Mouse (Mus musculus): ENCODE data around the gene Olfr1192-ps1. TPM values are rescaled to one million over a fixed set of nuclear protein-coding genes. Genes with fewer than 3 reads are reported as not detected.
"Not testable (repeated sequence)": the region's sequence is repeated elsewhere in the genome, so short reads cannot be mapped to it uniquely, and the experiment has no call there.

The Olfr1192-ps1 gene
- not detected in 2 replicates for total RNA-seq (2014; rRNA removed)
- polyA plus RNA-seq (2012; rRNA removed): not detected in 2 replicates

DNA sequence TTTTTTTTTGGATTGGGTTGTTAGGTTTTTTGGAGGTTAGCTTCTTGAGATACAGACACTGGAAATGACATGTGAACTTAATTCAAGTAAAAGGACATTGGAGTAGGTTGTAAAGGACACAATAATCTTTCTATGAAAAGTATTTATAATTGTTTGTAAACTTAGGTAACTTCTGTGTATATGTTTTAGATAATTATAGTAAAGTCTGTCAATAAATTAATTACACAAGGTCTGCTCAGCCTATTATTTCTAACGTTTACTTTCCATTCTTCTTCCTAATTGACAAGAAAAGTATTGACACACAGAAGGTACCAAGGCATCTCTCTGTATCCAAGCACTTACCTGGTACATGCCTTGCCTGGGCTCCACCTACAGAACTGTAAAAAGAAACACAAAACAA is at the start of gene Olfr1192-ps1:
TSS of gene Olfr1192-ps1 (plus strand) at position 301 of the 400 bp plus-strand sequence.
- TF ChIP-seq CTCF (IDR thresholded peaks at IDR 0.05; ENCODE audit: low read depth, low read length): no peak
- no peak for TF ChIP-seq POLR2A (IDR thresholded peaks at IDR 0.05; ENCODE audit: extremely low read depth, insufficient read depth, low read length)
- H3K9ac ChIP-seq (ENCODE audit: low read depth, low read length): no peak within 1 kb of the TSS
- H3K36me3 ChIP-seq (ENCODE audit: control insufficient read depth, insufficient read depth, low read length): no peaks in the 10 kb centered on the region
- no peaks in the 10 kb centered on the region for H3K4me1 ChIP-seq (ENCODE audit: control insufficient read depth, insufficient read depth, low read length)
- no peaks in the 10 kb centered on the region; the same call in 1 of the 2 replicates for H3K27me3 ChIP-seq (ENCODE audit: control insufficient read depth, insufficient read depth, low read length)
- H3K27ac ChIP-seq (replicated peaks; ENCODE audit: insufficient read depth, low read depth, low read length): no peak within 1 kb of the TSS
- WGBS: 33% methylated on average over 1 of the region's 1 CpGs
- H3K79me2 ChIP-seq (ENCODE audit: control insufficient read depth, insufficient read depth, low read length): no peaks in the 10 kb centered on the region
- no peak for DNase-seq (ENCODE audit: extremely low read depth, low read depth, low spot score)
- no peak within 1 kb of the TSS for H3K4me3 ChIP-seq (ENCODE audit: insufficient read depth, low read depth, low read length)

DNA sequence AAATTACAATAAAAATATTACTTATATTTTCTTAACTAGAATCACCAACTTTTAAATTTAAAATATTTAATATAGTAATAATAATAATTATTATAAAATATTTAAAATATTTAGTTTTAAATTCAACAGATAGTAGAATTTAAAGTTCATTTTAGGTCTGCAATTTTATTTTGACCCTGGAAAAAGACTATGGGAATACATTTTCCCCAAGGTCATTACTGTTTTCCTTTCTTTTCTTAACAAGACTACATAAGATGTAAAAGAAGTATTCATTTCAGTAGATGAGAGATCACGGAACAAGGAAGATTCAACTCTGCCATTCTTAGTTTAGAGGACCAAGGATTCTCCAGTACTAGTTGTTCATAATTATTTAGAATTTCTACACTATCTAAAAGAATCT is 8.1 kb upstream of the Olfr1192-ps1 start, which contains the start of gene Olfr1191-ps1:
TSS of gene Olfr1191-ps1 (plus strand) at position 301 of the 400 bp plus-strand sequence.
- not testable (repeated sequence) for H3K79me2 ChIP-seq (ENCODE audit: control insufficient read depth, insufficient read depth, low read length); H3K9ac ChIP-seq (ENCODE audit: low read depth, low read length); H3K36me3 ChIP-seq (ENCODE audit: control insufficient read depth, insufficient read depth, low read length); DNase-seq (ENCODE audit: extremely low read depth, low read depth, low spot score); H3K27me3 ChIP-seq (ENCODE audit: control insufficient read depth, insufficient read depth, low read length); H3K27ac ChIP-seq (replicated peaks; ENCODE audit: insufficient read depth, low read depth, low read length); H3K4me1 ChIP-seq (ENCODE audit: control insufficient read depth, insufficient read depth, low read length); H3K4me3 ChIP-seq (ENCODE audit: insufficient read depth, low read depth, low read length)
- 90% methylated on average over 1 of the region's 1 CpGs for WGBS

DNA sequence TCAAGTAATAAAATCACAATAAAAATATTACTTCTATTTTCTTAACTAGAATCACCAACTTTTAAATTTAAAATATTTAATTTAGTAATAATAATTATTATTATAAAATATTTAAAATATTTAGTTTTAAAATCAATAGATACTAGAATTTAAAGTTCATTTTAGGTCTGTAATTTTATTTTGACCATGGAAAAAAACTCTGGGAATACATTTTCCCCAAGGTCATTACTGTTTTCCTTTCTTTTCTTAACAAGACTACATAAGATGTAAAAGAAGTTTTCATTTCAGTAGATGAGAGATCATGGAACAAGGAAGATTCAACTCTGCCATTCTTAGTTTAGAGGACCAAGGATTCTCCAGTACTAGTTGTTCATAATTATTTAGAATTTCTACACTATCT is 27.0 kb downstream of the Olfr1192-ps1 start, which contains the start of gene Olfr1193:
TSS of gene Olfr1193 (plus strand) at position 301 of the 400 bp plus-strand sequence.
- not testable (repeated sequence) for H3K4me3 ChIP-seq (ENCODE audit: insufficient read depth, low read depth, low read length); H3K27ac ChIP-seq (replicated peaks; ENCODE audit: insufficient read depth, low read depth, low read length); H3K27me3 ChIP-seq (ENCODE audit: control insufficient read depth, insufficient read depth, low read length); H3K36me3 ChIP-seq (ENCODE audit: control insufficient read depth, insufficient read depth, low read length); H3K4me1 ChIP-seq (ENCODE audit: control insufficient read depth, insufficient read depth, low read length); H3K79me2 ChIP-seq (ENCODE audit: control insufficient read depth, insufficient read depth, low read length); DNase-seq (ENCODE audit: extremely low read depth, low read depth, low spot score); H3K9ac ChIP-seq (ENCODE audit: low read depth, low read length)

- DNase-seq (ENCODE audit: extremely low read depth, low read depth, low spot score): no peak
- no peaks in the 10 kb centered on the region for H3K36me3 ChIP-seq (ENCODE audit: control insufficient read depth, insufficient read depth, low read length)
- no peak within 1 kb of the TSS for H3K4me3 ChIP-seq (ENCODE audit: insufficient read depth, low read depth, low read length)
- H3K9ac ChIP-seq (ENCODE audit: low read depth, low read length): no peak within 1 kb of the TSS
- H3K4me1 ChIP-seq (ENCODE audit: control insufficient read depth, insufficient read depth, low read length): no peaks in the 10 kb centered on the region
- TF ChIP-seq POLR2A (IDR thresholded peaks at IDR 0.05; ENCODE audit: extremely low read depth, insufficient read depth, low read length) (no peak), CTCF (IDR thresholded peaks at IDR 0.05; ENCODE audit: low read depth, low read length) (no peak)
- H3K27ac ChIP-seq (replicated peaks; ENCODE audit: insufficient read depth, low read depth, low read length): no peak within 1 kb of the TSS
- no peaks in the 10 kb centered on the region for H3K27me3 ChIP-seq (ENCODE audit: control insufficient read depth, insufficient read depth, low read length)
- H3K79me2 ChIP-seq (ENCODE audit: control insufficient read depth, insufficient read depth, low read length): no peaks in the 10 kb centered on the region
Observed at GRCm38 (mm10) chr2:88689087-88689486, 40.8 kb downstream of the Olfr1192-ps1 start, which contains the start of gene Olfr1195. Gene Olfr1195 (minus strand): TSS chr2:88689187.

DNA sequence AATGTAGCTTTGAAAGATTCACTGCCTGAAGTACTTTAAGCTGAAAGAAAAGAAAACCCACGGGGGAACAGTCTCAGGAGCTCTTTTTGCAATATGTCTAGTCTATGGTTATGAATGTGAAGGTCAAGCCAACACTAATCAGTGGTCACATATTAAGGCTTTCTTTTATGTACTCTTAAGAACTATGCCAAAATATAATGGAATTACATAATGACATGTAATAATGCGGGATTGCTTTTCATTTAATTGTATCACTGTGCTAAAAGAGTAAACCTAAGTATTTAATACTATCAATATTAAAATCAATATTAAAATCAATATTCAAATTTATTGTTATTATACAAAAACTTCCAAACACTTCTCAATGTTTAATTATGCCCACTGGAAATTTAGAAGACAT is 56.2 kb downstream of the Olfr1192-ps1 start, which contains the start of gene Olfr1196:
TSS of gene Olfr1196 (minus strand) at position 101 of the 400 bp plus-strand sequence.
- 72% methylated on average over 2 of the region's 2 CpGs for WGBS
- Histone ChIP-seq H3K79me2 (ENCODE audit: control insufficient read depth, insufficient read depth, low read length) (no peaks in the 10 kb centered on the region), H3K36me3 (ENCODE audit: control insufficient read depth, insufficient read depth, low read length) (no peaks in the 10 kb centered on the region), H3K4me3 (ENCODE audit: insufficient read depth, low read depth, low read length) (no peak within 1 kb of the TSS), H3K27ac (replicated peaks; ENCODE audit: insufficient read depth, low read depth, low read length) (no peak within 1 kb of the TSS), H3K9ac (ENCODE audit: low read depth, low read length) (no peak within 1 kb of the TSS), H3K27me3 (ENCODE audit: control insufficient read depth, insufficient read depth, low read length) (no peaks in the 10 kb centered on the region), H3K4me1 (ENCODE audit: control insufficient read depth, insufficient read depth, low read length) (no peaks in the 10 kb centered on the region)
- no peak for TF ChIP-seq CTCF (IDR thresholded peaks at IDR 0.05; ENCODE audit: low read depth, low read length)
- TF ChIP-seq POLR2A (IDR thresholded peaks at IDR 0.05; ENCODE audit: extremely low read depth, insufficient read depth, low read length): no peak
- no peak for DNase-seq (ENCODE audit: extremely low read depth, low read depth, low spot score)

Other genes starting within 250 kb of the Olfr1192-ps1 start
- gene Olfr1179, start 242.1 kb upstream of the Olfr1192-ps1 start, total RNA-seq (2014; rRNA removed): not detected in 2 replicates
- not detected in 2 replicates for gene Olfr1179, start 242.1 kb upstream of the Olfr1192-ps1 start, polyA plus RNA-seq (2012; rRNA removed)
- not detected in 2 replicates for gene Olfr1180, start 229.4 kb upstream of the Olfr1192-ps1 start, total RNA-seq (2014; rRNA removed)
- gene Olfr1180, start 229.4 kb upstream of the Olfr1192-ps1 start, polyA plus RNA-seq (2012; rRNA removed): not detected in 2 replicates
- gene Olfr1181, start 222.3 kb upstream of the Olfr1192-ps1 start, total RNA-seq (2014; rRNA removed): not detected in 2 replicates
- gene Olfr1181, start 222.3 kb upstream of the Olfr1192-ps1 start, polyA plus RNA-seq (2012; rRNA removed): not detected in 2 replicates
- not detected in 2 replicates for gene Gm13757, start 199.4 kb upstream of the Olfr1192-ps1 start, total RNA-seq (2014; rRNA removed)
- not detected in 2 replicates for gene Gm13757, start 199.4 kb upstream of the Olfr1192-ps1 start, polyA plus RNA-seq (2012; rRNA removed)
- not detected in 2 replicates for gene Olfr1183, start 193.6 kb upstream of the Olfr1192-ps1 start, total RNA-seq (2014; rRNA removed)
- gene Olfr1183, start 193.6 kb upstream of the Olfr1192-ps1 start, polyA plus RNA-seq (2012; rRNA removed): not detected in 2 replicates
- gene Olfr1184, start 164.9 kb upstream of the Olfr1192-ps1 start, total RNA-seq (2014; rRNA removed): not detected in 2 replicates
- not detected in 2 replicates for gene Olfr1184, start 164.9 kb upstream of the Olfr1192-ps1 start, polyA plus RNA-seq (2012; rRNA removed)
- not detected in 2 replicates for gene Olfr1185-ps1, start 155.2 kb upstream of the Olfr1192-ps1 start, total RNA-seq (2014; rRNA removed)
- not detected in 2 replicates for gene Olfr1185-ps1, start 155.2 kb upstream of the Olfr1192-ps1 start, polyA plus RNA-seq (2012; rRNA removed)
- gene Olfr1186, start 130.0 kb upstream of the Olfr1192-ps1 start, total RNA-seq (2014; rRNA removed): not detected in 2 replicates
- gene Olfr1186, start 130.0 kb upstream of the Olfr1192-ps1 start, polyA plus RNA-seq (2012; rRNA removed): not detected in 2 replicates
- gene Olfr1188, start 91.6 kb upstream of the Olfr1192-ps1 start, total RNA-seq (2014; rRNA removed): not detected in 2 replicates
- gene Olfr1188, start 91.6 kb upstream of the Olfr1192-ps1 start, polyA plus RNA-seq (2012; rRNA removed): not detected in 2 replicates
- not detected in 2 replicates for gene Olfr1189, start 62.1 kb upstream of the Olfr1192-ps1 start, total RNA-seq (2014; rRNA removed)
- not detected in 2 replicates for gene Olfr1189, start 62.1 kb upstream of the Olfr1192-ps1 start, polyA plus RNA-seq (2012; rRNA removed)
- gene Olfr1191-ps1, start 8.0 kb upstream of the Olfr1192-ps1 start, total RNA-seq (2014; rRNA removed): not detected in 2 replicates
- gene Olfr1191-ps1, start 8.0 kb upstream of the Olfr1192-ps1 start, polyA plus RNA-seq (2012; rRNA removed): not detected in 2 replicates
- not detected in 2 replicates for gene Olfr1193, start 27.1 kb downstream of the Olfr1192-ps1 start, total RNA-seq (2014; rRNA removed)
- not detected in 2 replicates for gene Olfr1193, start 27.1 kb downstream of the Olfr1192-ps1 start, polyA plus RNA-seq (2012; rRNA removed)
- gene Olfr1195, start 40.7 kb downstream of the Olfr1192-ps1 start, total RNA-seq (2014; rRNA removed): not detected in 2 replicates
- gene Olfr1195, start 40.7 kb downstream of the Olfr1192-ps1 start, polyA plus RNA-seq (2012; rRNA removed): not detected in 2 replicates
- gene Olfr1196, start 56.1 kb downstream of the Olfr1192-ps1 start, total RNA-seq (2014; rRNA removed): not detected in 2 replicates
- gene Olfr1196, start 56.1 kb downstream of the Olfr1192-ps1 start, polyA plus RNA-seq (2012; rRNA removed): not detected in 2 replicates
- gene Olfr1197, start 83.9 kb downstream of the Olfr1192-ps1 start, total RNA-seq (2014; rRNA removed): not detected in 2 replicates
- not detected in 2 replicates for gene Olfr1197, start 83.9 kb downstream of the Olfr1192-ps1 start, polyA plus RNA-seq (2012; rRNA removed)
- not detected in 2 replicates for gene Olfr1198, start 102.9 kb downstream of the Olfr1192-ps1 start, total RNA-seq (2014; rRNA removed)
- gene Olfr1198, start 102.9 kb downstream of the Olfr1192-ps1 start, polyA plus RNA-seq (2012; rRNA removed): not detected in 2 replicates
- not detected in 2 replicates for gene Olfr1199, start 112.0 kb downstream of the Olfr1192-ps1 start, total RNA-seq (2014; rRNA removed)
- not detected in 2 replicates for gene Olfr1199, start 112.0 kb downstream of the Olfr1192-ps1 start, polyA plus RNA-seq (2012; rRNA removed)
- not detected in 2 replicates for gene Olfr1200, start 122.0 kb downstream of the Olfr1192-ps1 start, total RNA-seq (2014; rRNA removed)
- gene Olfr1200, start 122.0 kb downstream of the Olfr1192-ps1 start, polyA plus RNA-seq (2012; rRNA removed): not detected in 2 replicates
- not detected in 2 replicates for gene Olfr1201, start 144.5 kb downstream of the Olfr1192-ps1 start, total RNA-seq (2014; rRNA removed)
- not detected in 2 replicates for gene Olfr1201, start 144.5 kb downstream of the Olfr1192-ps1 start, polyA plus RNA-seq (2012; rRNA removed)
- gene Olfr1202, start 166.0 kb downstream of the Olfr1192-ps1 start, total RNA-seq (2014; rRNA removed): not detected in 2 replicates
- not detected in 2 replicates for gene Olfr1202, start 166.0 kb downstream of the Olfr1192-ps1 start, polyA plus RNA-seq (2012; rRNA removed)
- not detected in 2 replicates for gene Olfr1205, start 181.2 kb downstream of the Olfr1192-ps1 start, total RNA-seq (2014; rRNA removed)
- not detected in 2 replicates for gene Olfr1205, start 181.2 kb downstream of the Olfr1192-ps1 start, polyA plus RNA-seq (2012; rRNA removed)
- not detected in 2 replicates for gene Olfr1204, start 200.8 kb downstream of the Olfr1192-ps1 start, total RNA-seq (2014; rRNA removed)
- gene Olfr1204, start 200.8 kb downstream of the Olfr1192-ps1 start, polyA plus RNA-seq (2012; rRNA removed): not detected in 2 replicates
- not detected in 2 replicates for gene Olfr1206, start 214.7 kb downstream of the Olfr1192-ps1 start, total RNA-seq (2014; rRNA removed)
- gene Olfr1206, start 214.7 kb downstream of the Olfr1192-ps1 start, polyA plus RNA-seq (2012; rRNA removed): not detected in 2 replicates